Mouse (Mus musculus): ENCODE measurements at regions not wholly inside any gene's neighbourhood (a gene's known extent, or its start where the extent isn't known, plus 50 kb on each side); places are given as distances from the start of the nearest gene placed in this dataset.

GRCm38 (mm10) chr12:110168407-110168806 is 110.5 kb upstream of the Dio3 start:
- H3K4me2 ChIP-seq (replicated peaks; ENCODE audit: low read depth): no peak overlapping the region
- ATAC-seq (ENCODE audit: low FRiP score, low TSS enrichment) (no peak), DNase-seq (ENCODE audit: low spot score) (no peak)
- no peaks in the 10 kb centered on the region for H3K36me3 ChIP-seq (ENCODE audit: control insufficient read depth, insufficient read depth, low read length)
- H3K27ac ChIP-seq (replicated peaks): no peak overlapping the region
- no peak overlapping the region for H3K4me3 ChIP-seq (ENCODE audit: low read depth, low read length)
- H3K4me1 ChIP-seq (replicated peaks; ENCODE audit: control insufficient read depth, insufficient read depth): no peaks in the 10 kb centered on the region
- no peak overlapping the region for H3K9ac ChIP-seq (ENCODE audit: low read length)
- no peaks in the 10 kb centered on the region for H3K9me3 ChIP-seq (ENCODE audit: control insufficient read depth, low read length)
- no peaks in the 10 kb centered on the region for H3K27me3 ChIP-seq (ENCODE audit: control insufficient read depth, insufficient read depth, low read length)
- 72% methylated on average over 4 of the region's 4 CpGs for WGBS
- no peak for TF ChIP-seq EP300 (optimal IDR thresholded peaks at IDR 0.05)
- no peak for TF ChIP-seq CTCF (IDR thresholded peaks at IDR 0.05; ENCODE audit: low read depth)

GRCm38 (mm10) chr12:110169261-110169660 is 109.6 kb upstream of the Dio3 start:
- Histone ChIP-seq H3K36me3 (ENCODE audit: control insufficient read depth, insufficient read depth, low read length) (no peaks in the 10 kb centered on the region), H3K27ac (replicated peaks) (no peak overlapping the region), H3K4me2 (replicated peaks; ENCODE audit: low read depth) (no peak overlapping the region), H3K27me3 (ENCODE audit: control insufficient read depth, insufficient read depth, low read length) (no peaks in the 10 kb centered on the region), H3K4me1 (replicated peaks; ENCODE audit: control insufficient read depth, insufficient read depth) (no peaks in the 10 kb centered on the region), H3K9ac (ENCODE audit: low read length) (no peak overlapping the region), H3K4me3 (ENCODE audit: low read depth, low read length) (no peak overlapping the region), H3K9me3 (ENCODE audit: control insufficient read depth, low read length) (no peaks in the 10 kb centered on the region)
- no peak for TF ChIP-seq CTCF (IDR thresholded peaks at IDR 0.05; ENCODE audit: low read depth)
- TF ChIP-seq EP300 (optimal IDR thresholded peaks at IDR 0.05): no peak
- no peak for DNase-seq (ENCODE audit: low spot score)
- no peak for ATAC-seq (ENCODE audit: low FRiP score, low TSS enrichment)
- WGBS: 83% methylated on average over 1 of the region's 1 CpGs

GRCm38 (mm10) chr12:110170496-110170895 is 108.4 kb upstream of the Dio3 start:
- Histone ChIP-seq H3K4me3 (ENCODE audit: low read depth, low read length) (no peak overlapping the region), H3K9ac (ENCODE audit: low read length) (no peak overlapping the region), H3K27me3 (ENCODE audit: control insufficient read depth, insufficient read depth, low read length) (no peaks in the 10 kb centered on the region), H3K4me1 (replicated peaks; ENCODE audit: control insufficient read depth, insufficient read depth) (no peaks in the 10 kb centered on the region), H3K4me2 (replicated peaks; ENCODE audit: low read depth) (no peak overlapping the region), H3K9me3 (ENCODE audit: control insufficient read depth, low read length) (no peaks in the 10 kb centered on the region), H3K36me3 (ENCODE audit: control insufficient read depth, insufficient read depth, low read length) (no peaks in the 10 kb centered on the region), H3K27ac (replicated peaks) (no peak overlapping the region)
- no peak for TF ChIP-seq CTCF (IDR thresholded peaks at IDR 0.05; ENCODE audit: low read depth)
- no peak for TF ChIP-seq EP300 (optimal IDR thresholded peaks at IDR 0.05)
- ATAC-seq (ENCODE audit: low FRiP score, low TSS enrichment): no peak
- WGBS: 87% methylated on average over 8 of the region's 8 CpGs
- no peak for DNase-seq (ENCODE audit: low spot score)

GRCm38 (mm10) chr12:110177826-110178225 is 101.0 kb upstream of the Dio3 start:
- WGBS: 83% methylated on average over 2 of the region's 2 CpGs
- no peaks in the 10 kb centered on the region for H3K36me3 ChIP-seq (ENCODE audit: control insufficient read depth, insufficient read depth, low read length)
- no peaks in the 10 kb centered on the region for H3K9me3 ChIP-seq (ENCODE audit: control insufficient read depth, low read length)
- no peak overlapping the region for H3K4me3 ChIP-seq (ENCODE audit: low read depth, low read length)
- no peak overlapping the region for H3K4me2 ChIP-seq (replicated peaks; ENCODE audit: low read depth)
- no peak overlapping the region for H3K9ac ChIP-seq (ENCODE audit: low read length)
- no peaks in the 10 kb centered on the region for H3K4me1 ChIP-seq (replicated peaks; ENCODE audit: control insufficient read depth, insufficient read depth)
- H3K27ac ChIP-seq (replicated peaks): no peak overlapping the region
- TF ChIP-seq CTCF (IDR thresholded peaks at IDR 0.05; ENCODE audit: low read depth) (no peak), EP300 (optimal IDR thresholded peaks at IDR 0.05) (no peak)
- ATAC-seq (ENCODE audit: low FRiP score, low TSS enrichment) (no peak), DNase-seq (ENCODE audit: low spot score) (no peak)
- H3K27me3 ChIP-seq (ENCODE audit: control insufficient read depth, insufficient read depth, low read length): no peaks in the 10 kb centered on the region

DNA sequence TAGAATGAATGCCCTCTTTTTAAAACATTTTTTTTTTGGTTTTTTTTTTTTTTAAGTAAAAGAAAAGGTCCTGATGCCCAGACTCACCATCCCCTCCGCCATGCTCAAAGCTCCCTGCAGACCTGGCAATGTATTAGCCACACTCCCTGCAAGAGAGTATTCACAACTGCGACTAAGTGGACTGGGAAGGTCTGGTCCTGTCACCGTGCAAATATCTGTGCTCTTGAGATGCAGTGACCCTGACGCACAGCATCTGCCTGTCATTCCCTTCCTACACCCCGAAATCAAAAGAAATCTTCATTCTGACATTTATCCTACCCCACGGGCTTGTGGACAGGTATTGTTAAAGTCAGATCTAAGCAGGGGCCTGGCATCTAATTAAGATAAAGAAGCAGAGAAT is 95.4 kb upstream of the Dio3 start:
- Histone ChIP-seq H3K9me3 (ENCODE audit: control insufficient read depth, low read length) (no peaks in the 10 kb centered on the region), H3K36me3 (ENCODE audit: control insufficient read depth, insufficient read depth, low read length) (no peaks in the 10 kb centered on the region), H3K4me2 (replicated peaks; ENCODE audit: low read depth) (no peak overlapping the region), H3K4me1 (replicated peaks; ENCODE audit: control insufficient read depth, insufficient read depth) (no peaks in the 10 kb centered on the region), H3K27me3 (ENCODE audit: control insufficient read depth, insufficient read depth, low read length) (peaks cover 12% of the 10 kb centered on the region), H3K4me3 (ENCODE audit: low read depth, low read length) (no peak overlapping the region), H3K9ac (ENCODE audit: low read length) (no peak overlapping the region), H3K27ac (replicated peaks) (no peak overlapping the region)
- WGBS: 54% methylated on average over 6 of the region's 6 CpGs
- no peak for DNase-seq (ENCODE audit: low spot score)
- no peak for ATAC-seq (ENCODE audit: low FRiP score, low TSS enrichment)
- TF ChIP-seq CTCF (IDR thresholded peaks at IDR 0.05; ENCODE audit: low read depth) (no peak), EP300 (optimal IDR thresholded peaks at IDR 0.05) (no peak)

GRCm38 (mm10) chr12:110185399-110185798 is 93.5 kb upstream of the Dio3 start:
- Histone ChIP-seq H3K4me2 (replicated peaks; ENCODE audit: low read depth) (no peak overlapping the region), H3K27ac (replicated peaks) (no peak overlapping the region), H3K4me3 (ENCODE audit: low read depth, low read length) (no peak overlapping the region), H3K9ac (ENCODE audit: low read length) (no peak overlapping the region), H3K9me3 (ENCODE audit: control insufficient read depth, low read length) (no peaks in the 10 kb centered on the region), H3K27me3 (ENCODE audit: control insufficient read depth, insufficient read depth, low read length) (peaks cover 20% of the 10 kb centered on the region), H3K4me1 (replicated peaks; ENCODE audit: control insufficient read depth, insufficient read depth) (no peaks in the 10 kb centered on the region), H3K36me3 (ENCODE audit: control insufficient read depth, insufficient read depth, low read length) (no peaks in the 10 kb centered on the region)
- DNase-seq (ENCODE audit: low spot score) (no peak), ATAC-seq (ENCODE audit: low FRiP score, low TSS enrichment) (no peak)
- TF ChIP-seq CTCF (IDR thresholded peaks at IDR 0.05; ENCODE audit: low read depth) (no peak), EP300 (optimal IDR thresholded peaks at IDR 0.05) (no peak)
- WGBS: 71% methylated on average over 8 of the region's 9 CpGs

Data from stomach, postnatal 0 days (tissue).